Mouse (Mus musculus): ENCODE measurements around the gene Cobl. TPM values are rescaled to one million over a fixed set of nuclear protein-coding genes. Genes with fewer than 3 reads are reported as not detected.

Cobl gene
- total RNA-seq, 2 experiments from 2014 or later: 2.3 to 3.5 TPM

- DNase-seq (ENCODE audit: low spot score in 2 of 2): no peak
These were observed 70.6 kb downstream of the Cobl start for GRCm38 (mm10) chr11:12394151-12394550.

- no peak for DNase-seq (ENCODE audit: low spot score in 2 of 2)
These were observed 79.9 kb downstream of the Cobl start for GRCm38 (mm10) chr11:12384826-12385225.

GRCm38 (mm10) chr11:12382991-12383390, 81.8 kb downstream of the Cobl start:
- DNase-seq (ENCODE audit: low spot score in 2 of 2): no peak

GRCm38 (mm10) chr11:12381096-12381495, 83.7 kb downstream of the Cobl start:
- DNase-seq (ENCODE audit: low spot score in 2 of 2): no peak

- DNase-seq (ENCODE audit: low spot score in 2 of 2): no peak
These were observed 88.1 kb downstream of the Cobl start for GRCm38 (mm10) chr11:12376628-12377027.

- DNase-seq (ENCODE audit: low spot score in 2 of 2): peak; percentile 63 to 68
These were observed 91.4 kb downstream of the Cobl start for GRCm38 (mm10) chr11:12373106-12374098.

- no peak for DNase-seq (ENCODE audit: low spot score in 2 of 2)
These were observed 93.8 kb downstream of the Cobl start for GRCm38 (mm10) chr11:12370957-12371356.

GRCm38 (mm10) chr11:12367426-12368178, 97.2 kb downstream of the Cobl start:
- no peak for DNase-seq (ENCODE audit: low spot score in 2 of 2)

GRCm38 (mm10) chr11:12359336-12360000, 105.3 kb downstream of the Cobl start:
- DNase-seq (ENCODE audit: low spot score in 2 of 2): peak in 1 of 2 experiments; percentile 31

- no peak for DNase-seq (ENCODE audit: low spot score in 2 of 2)
These were observed 106.2 kb downstream of the Cobl start for GRCm38 (mm10) chr11:12358602-12359001.

- DNase-seq (ENCODE audit: low spot score in 2 of 2): peak in 1 of 2 experiments; percentile 11
These were observed 109.1 kb downstream of the Cobl start for GRCm38 (mm10) chr11:12355681-12356080.

GRCm38 (mm10) chr11:12350986-12351546, 113.7 kb downstream of the Cobl start:
- no peak for DNase-seq (ENCODE audit: low spot score in 2 of 2)

- DNase-seq (ENCODE audit: low spot score in 2 of 2): no peak
These were observed 114.7 kb downstream of the Cobl start for GRCm38 (mm10) chr11:12350086-12350485.

GRCm38 (mm10) chr11:12346486-12346885, 118.3 kb downstream of the Cobl start:
- DNase-seq (ENCODE audit: low spot score in 2 of 2): no peak

GRCm38 (mm10) chr11:12343686-12344085, 121.1 kb downstream of the Cobl start:
- no peak for DNase-seq (ENCODE audit: low spot score in 2 of 2)

- no peak for DNase-seq (ENCODE audit: low spot score in 2 of 2)
These were observed 124.1 kb downstream of the Cobl start for GRCm38 (mm10) chr11:12340697-12341096.

GRCm38 (mm10) chr11:12336145-12336544, 128.6 kb downstream of the Cobl start:
- DNase-seq (ENCODE audit: low spot score in 2 of 2): peak; percentile 12 to 36

- no peak for DNase-seq (ENCODE audit: low spot score in 2 of 2)
These were observed 132.8 kb downstream of the Cobl start for GRCm38 (mm10) chr11:12331997-12332396.

GRCm38 (mm10) chr11:12321445-12321844, 143.3 kb downstream of the Cobl start:
- DNase-seq (ENCODE audit: low spot score in 2 of 2): no peak

GRCm38 (mm10) chr11:12319318-12319717, 145.4 kb downstream of the Cobl start:
- DNase-seq (ENCODE audit: low spot score in 2 of 2): no peak

GRCm38 (mm10) chr11:12315670-12316069, 149.1 kb downstream of the Cobl start:
- no peak for DNase-seq (ENCODE audit: low spot score in 2 of 2)

Data from adrenal gland, adult 18-20 months (tissue).